Mouse (Mus musculus): ENCODE measurements at regions not wholly inside any gene's neighbourhood (a gene's known extent, or its start where the extent isn't known, plus 50 kb on each side); places are given as distances from the start of the nearest gene placed in this dataset.

GRCm38 (mm10) chr17:47230715-47231114 lies 138.0 kb upstream of the Mrps10 start:
- TF ChIP-seq SIN3A (IDR thresholded peaks at IDR 0.05; ENCODE audit: low read length) (no peak), POLR2A (IDR thresholded peaks at IDR 0.05; ENCODE audit: low read depth, low read length) (no peak), ZNF384 (IDR thresholded peaks at IDR 0.05; ENCODE audit: low read depth, low read length) (no peak), CTCF (conservative IDR thresholded peaks at IDR 0.05 in 1 of 2, IDR thresholded peaks at IDR 0.05 in 1 of 2; ENCODE audit: low read depth in 2 of 2, low read length in 2 of 2) (peak; percentile 33 to 43; a peak in 3 of 4 replicates), BHLHE40 (IDR thresholded peaks at IDR 0.05; ENCODE audit: low read depth, low read length) (no peak), RCOR1 (conservative IDR thresholded peaks at IDR 0.05; ENCODE audit: low read depth, low read length) (no peak), MAX (IDR thresholded peaks at IDR 0.05; ENCODE audit: low read length) (no peak)

All from CH12.LX (cell line).